Mouse (Mus musculus) hindbrain, embryonic 13.5 days (tissue): Measurements from ENCODE around the gene Large1. TPM values are rescaled to one million over a fixed set of nuclear protein-coding genes. Genes with fewer than 3 reads are reported as not detected.

Source experiments
- ATAC-seq: fragments of 200-750 bp; cut with Nextera tagmentation; 2 replicates; pipeline ENCODE4 v1.8.0; 2017; ENCODE audit warnings: moderate TSS enrichment; ENCODE audit not compliant: low FRiP score
- H3K27ac ChIP-seq: fragments of 300-500 bp; sonication (generic); 2 replicates; pipeline ENCODE4 v1.5.1; 2015; ENCODE audit warnings: inconsistent platforms, mild to moderate bottlenecking, moderate library complexity
- H3K27me3 ChIP-seq: fragments of 300-500 bp; sonication (generic); 2 replicates; pipeline ENCODE4 v1.6.1; 2015; ENCODE audit warnings: mild to moderate bottlenecking, inconsistent platforms
- H3K36me3 ChIP-seq: fragments of 300-500 bp; sonication (generic); 2 replicates; pipeline ENCODE4 v1.6.1; 2015; ENCODE audit warnings: mild to moderate bottlenecking, inconsistent platforms
- H3K4me1 ChIP-seq: fragments of 300-500 bp; sonication (generic); replicated peaks from 2 replicates; pipeline ENCODE4 v1.6.1; 2015; ENCODE audit warnings: inconsistent platforms
- H3K4me2 ChIP-seq: fragments of 300-500 bp; sonication (generic); 2 replicates; pipeline ENCODE4 v1.6.1; 2015; ENCODE audit warnings: inconsistent platforms, mild to moderate bottlenecking, moderate library complexity
- H3K4me3 ChIP-seq: fragments of 300-500 bp; sonication (generic); 2 replicates; pipeline ENCODE4 v1.5.1; 2015; ENCODE audit warnings: mild to moderate bottlenecking, inconsistent platforms
- H3K9ac ChIP-seq: fragments of 300-500 bp; sonication (generic); 2 replicates; pipeline ENCODE4 v1.6.1; 2015; ENCODE audit warnings: mild to moderate bottlenecking, inconsistent platforms
- H3K9me3 ChIP-seq: fragments of 300-500 bp; sonication (generic); 2 replicates; pipeline ENCODE4 v1.6.1; 2016; ENCODE audit warnings: inconsistent platforms
- WGBS: fragments of 180-500 bp; shearing (Covaris S2); methylation state at CpG from one replicate; pipeline ENCODE4 v1.1.7; 2015; 5-methylcytosine and 5-hydroxymethylcytosine counted together
- polyA plus RNA-seq: library from polyadenylated mRNA; unstranded; fragments of >200 nt; fragmentation: Nextera tagmentation; extraction: Ambion mirVana; gene quantifications from 2 replicates; pipeline ENCODE4 v1.2.1, GENCODE M21; 2015

The Large1 gene
- polyA plus RNA-seq, 1 experiment from 2014 or later: 13.2 TPM

DNA sequence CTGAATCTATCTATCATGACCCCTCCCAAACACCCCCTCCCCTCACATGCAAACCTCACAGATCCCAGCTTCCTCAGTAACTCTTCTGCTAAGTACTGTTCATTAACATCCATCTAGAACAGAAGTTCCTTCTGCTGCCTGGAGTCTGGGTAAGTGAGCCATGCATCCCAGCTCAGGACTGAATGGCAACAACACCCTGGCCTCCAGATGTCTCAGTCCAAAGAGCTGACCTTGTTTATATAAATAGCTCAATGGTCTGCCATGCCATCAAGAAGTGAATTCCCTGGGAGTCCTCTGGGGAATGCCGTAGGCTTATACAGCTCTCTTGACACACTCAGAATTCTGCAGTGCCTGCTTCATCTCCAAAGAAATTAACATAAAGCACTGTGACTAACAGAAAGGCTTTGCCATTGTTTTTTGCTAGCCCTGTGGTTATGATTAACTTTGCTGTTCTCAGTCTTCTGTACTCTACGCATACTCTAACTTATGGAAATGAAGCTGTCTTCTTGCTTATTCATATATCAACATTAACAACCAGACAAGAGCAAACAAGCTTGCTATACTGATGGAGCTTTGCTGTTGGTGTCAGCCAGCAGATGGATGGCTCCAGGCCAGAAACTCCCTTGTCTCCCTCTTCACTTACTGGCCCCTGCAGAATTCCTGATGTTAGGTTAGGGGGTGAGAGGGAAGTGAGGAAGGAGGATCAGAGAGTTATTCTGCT, 434.0 kb downstream of the Large1 start:
- H3K27me3 ChIP-seq: no peaks in the 10 kb centered on the region
- no peak overlapping the region for H3K4me2 ChIP-seq
- no peaks in the 10 kb centered on the region for H3K9me3 ChIP-seq
- peak; percentile 69 for ATAC-seq
- no peak overlapping the region for H3K4me3 ChIP-seq
- 35% methylated on average over 2 of the region's 2 CpGs for WGBS
- peak overlapping the region; percentile 46 for H3K27ac ChIP-seq
- H3K4me1 ChIP-seq: peaks cover 14% of the 10 kb centered on the region
- no peak overlapping the region for H3K9ac ChIP-seq
- H3K36me3 ChIP-seq: no peaks in the 10 kb centered on the region

DNA sequence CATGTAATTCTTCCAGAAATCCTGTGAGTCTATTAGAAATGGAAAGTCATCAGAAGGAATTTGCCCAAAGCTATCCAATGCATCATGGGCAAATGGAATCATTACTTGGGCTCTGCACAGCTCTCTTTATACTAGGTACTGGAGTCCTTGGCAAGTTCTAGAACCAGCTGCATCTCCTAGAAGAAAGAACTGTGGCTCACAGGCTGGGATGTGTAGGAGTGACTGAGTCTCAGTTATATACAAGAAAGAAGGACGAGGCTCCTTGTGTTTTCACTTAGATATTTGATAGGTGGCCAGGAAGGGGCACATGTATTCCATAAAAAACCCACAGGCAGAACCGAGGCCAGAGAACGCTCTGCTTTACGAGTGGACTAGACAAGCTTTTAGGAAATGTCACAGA, 447.8 kb downstream of the Large1 start:
- WGBS: 90% methylated on average over 4 of the region's 4 CpGs

DNA sequence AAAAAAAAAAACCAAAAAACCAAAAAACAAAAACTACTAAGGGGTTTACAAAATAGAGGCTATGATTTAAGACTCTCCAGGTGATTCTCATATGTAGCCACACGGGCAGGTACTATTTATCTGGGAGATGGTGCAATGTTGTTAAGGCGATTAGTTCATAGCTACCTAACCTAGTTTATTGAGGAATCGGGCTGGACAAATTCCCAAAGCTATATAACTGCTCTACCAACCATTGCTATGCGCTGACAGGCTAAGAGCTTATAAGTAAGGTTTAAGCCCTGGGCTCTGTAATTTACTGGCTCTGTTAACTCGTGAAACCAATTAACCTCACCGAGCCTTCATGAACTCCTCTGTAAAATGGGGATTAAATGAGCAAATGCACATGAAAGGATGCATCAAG, 451.7 kb downstream of the Large1 start:
- H3K27ac ChIP-seq: no peak overlapping the region
- H3K4me3 ChIP-seq: no peak overlapping the region
- no peak for ATAC-seq
- H3K4me1 ChIP-seq: no peaks in the 10 kb centered on the region
- H3K9ac ChIP-seq: no peak overlapping the region
- no peaks in the 10 kb centered on the region for H3K27me3 ChIP-seq
- 91% methylated on average over 6 of the region's 6 CpGs for WGBS
- H3K4me2 ChIP-seq: no peak overlapping the region
- no peaks in the 10 kb centered on the region for H3K9me3 ChIP-seq
- no peaks in the 10 kb centered on the region for H3K36me3 ChIP-seq

More for the DNA sequence above, 447.8 kb downstream of the Large1 start:
- Histone ChIP-seq H3K9me3 (no peaks in the 10 kb centered on the region), H3K27me3 (no peaks in the 10 kb centered on the region), H3K4me1 (no peaks in the 10 kb centered on the region), H3K9ac (no peak overlapping the region), H3K4me3 (no peak overlapping the region), H3K4me2 (no peak overlapping the region), H3K27ac (no peak overlapping the region), H3K36me3 (no peaks in the 10 kb centered on the region)
- ATAC-seq: no peak

DNA sequence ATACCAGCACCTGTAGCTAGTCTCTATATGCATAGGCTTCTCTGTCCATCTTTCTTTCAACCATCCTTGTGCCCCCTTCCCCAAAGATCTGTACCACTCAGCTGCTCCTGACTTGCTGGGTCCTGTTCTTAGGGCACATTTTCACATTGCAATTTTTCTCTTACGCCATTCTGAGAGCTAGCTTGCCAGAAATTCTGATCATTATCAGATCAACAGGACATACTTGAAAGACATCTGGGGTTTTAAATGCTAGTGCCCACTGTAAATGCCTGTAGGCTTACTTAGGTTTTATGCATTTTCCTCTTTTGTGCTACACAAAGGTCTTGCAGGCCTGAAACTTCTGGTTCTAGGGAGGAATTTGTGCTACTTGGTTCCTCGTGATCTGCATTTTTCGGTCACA, 454.0 kb downstream of the Large1 start:
- Histone ChIP-seq H3K9ac (no peak overlapping the region), H3K27me3 (no peaks in the 10 kb centered on the region), H3K36me3 (no peaks in the 10 kb centered on the region), H3K4me1 (no peaks in the 10 kb centered on the region), H3K27ac (no peak overlapping the region), H3K4me3 (no peak overlapping the region), H3K9me3 (no peaks in the 10 kb centered on the region), H3K4me2 (no peak overlapping the region)
- WGBS: 98% methylated on average over 3 of the region's 3 CpGs
- ATAC-seq: no peak

DNA sequence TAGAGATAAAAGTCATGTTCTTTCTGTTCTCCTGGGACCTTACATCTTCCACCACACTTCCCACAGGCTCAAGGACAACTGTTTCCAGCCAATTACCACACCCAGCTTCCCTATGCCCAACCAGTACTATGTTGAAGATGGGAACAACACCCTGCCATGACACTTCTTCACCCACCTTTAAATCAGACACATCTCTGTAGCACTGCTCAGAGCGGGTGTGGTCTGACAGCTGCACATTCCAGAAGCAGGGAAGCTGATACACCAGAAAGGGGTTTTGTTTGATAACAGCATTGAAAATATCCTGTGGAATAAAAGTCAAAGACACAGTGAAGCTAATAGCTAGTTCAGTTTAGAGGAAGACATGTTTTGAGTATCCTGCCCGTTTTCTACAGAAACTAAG, 470.3 kb downstream of the Large1 start:
- ATAC-seq: no peak
- Histone ChIP-seq H3K4me1 (no peaks in the 10 kb centered on the region), H3K9ac (no peak overlapping the region), H3K36me3 (peaks cover 37% of the 10 kb centered on the region), H3K27me3 (no peaks in the 10 kb centered on the region), H3K27ac (no peak overlapping the region), H3K9me3 (no peaks in the 10 kb centered on the region), H3K4me3 (no peak overlapping the region), H3K4me2 (no peak overlapping the region)
- 92% methylated on average over 2 of the region's 2 CpGs for WGBS

DNA sequence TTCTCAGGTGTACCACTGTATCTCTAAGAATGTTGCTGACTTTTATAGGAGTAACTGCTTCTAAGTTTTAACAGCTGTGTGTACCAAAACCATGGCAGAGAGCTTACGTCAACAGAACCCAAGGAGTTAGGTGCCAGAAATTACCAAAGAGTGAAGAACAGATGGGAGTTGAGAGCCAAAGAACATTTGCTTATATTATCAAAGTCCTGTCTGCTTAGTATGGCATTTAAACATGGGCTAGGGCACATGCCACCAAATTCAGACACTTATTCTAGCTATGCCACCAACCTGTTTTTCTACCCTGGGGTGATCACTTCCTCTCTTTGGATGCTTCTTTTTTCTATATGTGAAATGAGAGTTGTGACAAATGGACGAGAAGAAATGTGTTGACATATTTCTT, 479.9 kb downstream of the Large1 start:
- Histone ChIP-seq H3K9me3 (no peaks in the 10 kb centered on the region), H3K9ac (no peak overlapping the region), H3K4me3 (no peak overlapping the region), H3K36me3 (peaks cover 7% of the 10 kb centered on the region; the same call in 1 of the 2 replicates), H3K4me1 (no peaks in the 10 kb centered on the region), H3K27me3 (no peaks in the 10 kb centered on the region), H3K4me2 (no peak overlapping the region), H3K27ac (no peak overlapping the region)
- ATAC-seq: no peak
- WGBS: 95% methylated on average over 2 of the region's 2 CpGs

DNA sequence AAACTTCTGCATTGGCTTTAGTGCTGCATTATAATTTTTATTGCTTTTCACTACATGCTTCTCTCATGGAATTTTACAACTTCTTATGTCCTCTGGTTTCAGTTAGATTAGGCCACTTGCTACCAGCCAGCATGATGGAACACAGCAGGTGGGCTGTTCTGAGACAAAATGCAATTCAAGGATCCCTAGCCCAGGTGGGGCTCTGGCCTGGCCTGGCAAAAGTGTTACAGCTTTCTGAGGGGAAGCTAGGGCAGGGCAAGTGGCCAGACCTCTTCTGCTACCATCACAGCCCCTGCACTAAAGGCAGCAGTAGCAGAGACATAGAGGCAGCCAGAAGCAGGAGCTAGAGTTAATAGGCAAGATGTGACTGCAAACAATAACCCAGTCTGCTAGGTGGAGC, 506.5 kb downstream of the Large1 start:
- no peaks in the 10 kb centered on the region for H3K27me3 ChIP-seq
- H3K4me1 ChIP-seq: no peaks in the 10 kb centered on the region
- H3K9me3 ChIP-seq: no peaks in the 10 kb centered on the region
- H3K4me2 ChIP-seq: no peak overlapping the region
- no peak overlapping the region for H3K9ac ChIP-seq
- ATAC-seq: no peak
- peaks cover 27% of the 10 kb centered on the region for H3K36me3 ChIP-seq
- H3K4me3 ChIP-seq: no peak overlapping the region
- H3K27ac ChIP-seq: no peak overlapping the region

DNA sequence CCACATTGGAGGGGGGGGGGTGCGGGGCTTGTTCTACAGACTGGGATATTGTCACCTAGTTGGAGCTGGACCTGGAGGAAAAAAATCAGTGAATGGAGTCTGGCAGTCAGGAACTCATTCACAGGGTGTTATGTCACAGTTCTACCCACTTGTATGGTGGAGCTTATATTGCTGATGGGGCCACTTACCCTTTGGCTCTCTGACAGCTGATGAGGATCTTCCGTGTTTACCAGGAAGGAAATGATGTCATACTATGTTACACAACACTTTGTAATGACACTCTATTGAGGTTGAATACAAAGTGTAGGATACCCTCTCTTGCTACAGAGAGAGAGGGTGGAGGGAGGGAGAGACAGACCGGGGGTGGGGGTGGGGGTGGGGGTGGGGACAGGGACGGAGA, 517.5 kb downstream of the Large1 start:
- Histone ChIP-seq H3K4me1 (no peaks in the 10 kb centered on the region), H3K4me3 (no peak overlapping the region), H3K27me3 (no peaks in the 10 kb centered on the region), H3K9me3 (no peaks in the 10 kb centered on the region), H3K4me2 (no peak overlapping the region), H3K36me3 (peaks cover 26% of the 10 kb centered on the region), H3K9ac (no peak overlapping the region), H3K27ac (no peak overlapping the region)
- no peak for ATAC-seq
- 96% methylated on average over 4 of the region's 4 CpGs for WGBS

DNA sequence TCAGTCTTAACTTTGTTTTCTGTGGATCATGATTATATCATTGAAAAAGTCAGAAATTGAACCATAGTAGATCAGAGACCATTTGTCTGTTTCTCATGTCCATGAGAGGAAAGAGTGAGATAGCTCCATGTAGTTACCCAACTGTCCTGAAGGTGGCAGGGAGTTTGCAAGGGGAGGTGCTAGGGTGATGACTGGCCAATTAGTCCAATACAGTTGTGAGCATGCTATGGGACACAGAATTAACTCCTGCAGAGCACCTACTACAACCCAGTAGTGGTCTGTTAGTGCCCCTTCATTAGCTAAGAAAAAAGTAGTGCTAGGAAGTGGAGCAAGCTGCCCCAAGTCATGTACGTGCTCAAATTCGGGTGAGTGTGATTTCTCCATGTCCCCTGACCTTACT, 520.2 kb downstream of the Large1 start:
- WGBS: 75% methylated on average over 2 of the region's 2 CpGs
- H3K9me3 ChIP-seq: no peaks in the 10 kb centered on the region
- H3K36me3 ChIP-seq: peaks cover 25% of the 10 kb centered on the region
- no peak for ATAC-seq
- no peak overlapping the region for H3K9ac ChIP-seq
- H3K4me1 ChIP-seq: no peaks in the 10 kb centered on the region
- no peaks in the 10 kb centered on the region for H3K27me3 ChIP-seq
- no peak overlapping the region for H3K4me2 ChIP-seq
- no peak overlapping the region for H3K4me3 ChIP-seq
- H3K27ac ChIP-seq: no peak overlapping the region

DNA sequence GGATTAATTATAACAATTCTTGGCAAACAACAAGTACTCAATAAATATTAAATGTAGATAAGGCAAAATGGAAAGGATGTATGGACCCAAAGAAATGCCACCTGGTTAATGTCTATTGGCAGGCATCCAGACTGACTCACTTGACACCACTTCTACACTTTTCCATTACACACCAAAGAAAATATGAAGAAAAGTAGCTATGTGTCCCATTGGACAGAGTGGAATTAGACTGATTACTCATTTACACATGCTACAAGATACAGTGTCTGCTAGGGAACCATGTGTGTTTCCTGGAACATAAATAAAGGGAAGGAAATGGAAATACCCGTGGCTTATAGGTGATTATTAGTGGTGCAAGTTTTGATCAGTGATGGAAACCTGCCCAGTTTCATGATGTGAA, 521.0 kb downstream of the Large1 start:
- Histone ChIP-seq H3K4me1 (no peaks in the 10 kb centered on the region), H3K36me3 (peaks cover 18% of the 10 kb centered on the region), H3K4me3 (no peak overlapping the region), H3K27me3 (no peaks in the 10 kb centered on the region), H3K9me3 (no peaks in the 10 kb centered on the region), H3K27ac (no peak overlapping the region), H3K9ac (no peak overlapping the region), H3K4me2 (no peak overlapping the region)
- ATAC-seq: no peak
- 83% methylated on average over 1 of the region's 1 CpGs for WGBS

DNA sequence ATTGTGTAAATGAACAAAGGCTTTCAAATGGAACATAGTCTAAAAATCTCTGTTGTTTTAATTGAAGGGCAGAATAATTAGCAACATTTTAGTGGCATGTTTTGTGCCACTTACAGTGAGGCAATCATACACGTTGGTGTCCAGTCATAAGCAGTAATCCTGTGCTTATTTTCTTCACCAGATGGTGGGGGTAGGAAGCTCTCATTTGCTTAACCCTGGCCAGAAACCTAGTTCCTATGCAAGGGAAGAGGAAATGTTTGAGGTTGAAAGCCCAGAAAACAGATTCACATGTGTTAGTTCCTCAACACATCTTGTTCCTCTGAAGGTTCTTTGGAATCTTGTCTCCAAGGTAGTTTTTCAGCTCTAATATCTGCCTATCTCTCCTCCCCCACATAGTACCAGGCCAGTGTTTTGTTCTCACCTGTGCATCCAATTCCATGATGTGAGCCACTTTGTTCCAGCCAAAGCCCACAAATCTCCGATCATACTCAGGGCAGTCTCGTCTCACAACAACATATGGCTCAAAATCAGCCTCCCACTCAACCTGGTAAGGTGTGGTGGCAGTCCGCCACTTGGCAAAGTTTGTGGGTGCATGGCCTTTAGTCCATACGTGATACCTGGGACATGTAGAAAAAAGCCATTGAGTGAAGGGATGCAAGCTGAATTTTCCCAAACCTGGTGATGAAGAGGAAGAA, 535.5 kb downstream of the Large1 start:
- Histone ChIP-seq H3K4me1 (no peaks in the 10 kb centered on the region), H3K9ac (no peak overlapping the region)
- ATAC-seq: no peak

DNA sequence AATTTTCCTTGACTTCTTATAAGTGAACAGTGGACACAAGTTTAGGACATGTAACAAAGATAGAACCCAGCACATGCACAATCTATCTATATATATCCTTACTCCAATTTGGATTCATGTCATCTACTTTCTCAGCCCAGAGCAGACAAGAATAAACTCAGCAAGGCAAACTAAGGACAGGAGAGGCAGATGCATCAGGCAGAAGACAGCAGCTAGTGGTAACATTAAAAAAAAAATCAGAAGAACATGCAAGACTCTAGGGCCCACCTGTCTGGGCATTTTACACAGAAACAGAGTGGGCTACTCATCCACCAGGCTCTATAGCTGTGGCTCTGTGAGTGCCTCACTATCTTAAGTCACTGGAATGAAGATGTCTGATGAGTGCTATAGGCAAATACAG, 536.7 kb downstream of the Large1 start:
- Histone ChIP-seq H3K27me3 (no peaks in the 10 kb centered on the region), H3K9ac (no peak overlapping the region), H3K4me1 (no peaks in the 10 kb centered on the region), H3K4me2 (no peak overlapping the region), H3K4me3 (no peak overlapping the region), H3K27ac (no peak overlapping the region), H3K9me3 (no peaks in the 10 kb centered on the region), H3K36me3 (peaks cover 34% of the 10 kb centered on the region)
- no peak for ATAC-seq

More for the DNA sequence above, 535.5 kb downstream of the Large1 start:
- no peak overlapping the region for H3K4me2 ChIP-seq
- H3K9me3 ChIP-seq: no peaks in the 10 kb centered on the region
- H3K27ac ChIP-seq: no peak overlapping the region
- WGBS: 91% methylated on average over 5 of the region's 5 CpGs
- peaks cover 39% of the 10 kb centered on the region for H3K36me3 ChIP-seq
- H3K27me3 ChIP-seq: no peaks in the 10 kb centered on the region
- no peak overlapping the region for H3K4me3 ChIP-seq

DNA sequence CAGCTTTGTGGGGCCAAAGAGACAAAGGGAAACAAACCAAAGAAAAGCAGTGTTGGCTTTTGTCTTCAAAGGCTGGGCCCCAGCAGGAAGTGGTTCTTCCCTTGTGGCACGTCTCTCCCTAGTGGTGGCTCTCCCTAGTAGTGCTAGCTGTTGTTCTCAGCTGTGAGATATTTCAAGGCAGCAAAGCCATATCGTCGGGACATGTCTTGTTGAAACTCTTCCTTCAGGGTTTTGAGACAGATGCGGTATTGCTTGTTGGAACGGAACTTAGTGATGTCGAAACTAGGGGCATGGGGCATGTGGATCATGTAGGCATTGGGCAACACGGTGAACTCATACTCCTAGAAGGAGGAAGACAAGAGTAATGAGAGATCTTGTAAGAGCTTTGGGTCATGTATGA, 537.7 kb downstream of the Large1 start:
- Histone ChIP-seq H3K4me1 (no peaks in the 10 kb centered on the region), H3K27me3 (no peaks in the 10 kb centered on the region), H3K36me3 (peaks cover 30% of the 10 kb centered on the region), H3K4me2 (no peak overlapping the region), H3K27ac (no peak overlapping the region), H3K9me3 (no peaks in the 10 kb centered on the region), H3K4me3 (no peak overlapping the region), H3K9ac (no peak overlapping the region)
- no peak for ATAC-seq
- WGBS: 88% methylated on average over 7 of the region's 7 CpGs
